Mouse (Mus musculus) embryonic facial prominence, embryonic 13.5 days (tissue): ENCODE data around the gene Kntc1. TPM values are rescaled to one million over a fixed set of nuclear protein-coding genes. Genes with fewer than 3 reads are reported as not detected.

Source experiments
- ATAC-seq: fragments of 200-750 bp; cut with Nextera tagmentation; 2 replicates; pipeline ENCODE4 v1.8.0; 2017; ENCODE audit warnings: low read depth; ENCODE audit not compliant: insufficient number of reproducible peaks, insufficient read depth, low FRiP score, low TSS enrichment
- H3K27ac ChIP-seq: fragments of 300-500 bp; sonication (generic); 2 replicates; pipeline ENCODE4 v1.5.1; 2015; ENCODE audit warnings: moderate library complexity, mild to moderate bottlenecking, inconsistent platforms
- H3K27me3 ChIP-seq: fragments of 300-500 bp; sonication (generic); 2 replicates; pipeline ENCODE4 v1.6.1; 2015; ENCODE audit warnings: mild to moderate bottlenecking, inconsistent platforms
- H3K36me3 ChIP-seq: fragments of 300-500 bp; sonication (generic); 2 replicates; pipeline ENCODE4 v1.6.1; 2015; ENCODE audit warnings: mild to moderate bottlenecking, inconsistent platforms
- H3K4me1 ChIP-seq: fragments of 300-500 bp; sonication (generic); 2 replicates; pipeline ENCODE4 v1.6.1; 2015; ENCODE audit warnings: inconsistent platforms
- H3K4me2 ChIP-seq: fragments of 300-500 bp; sonication (generic); 2 replicates; pipeline ENCODE4 v1.6.1; 2015; ENCODE audit warnings: moderate library complexity, mild to moderate bottlenecking, inconsistent platforms
- H3K4me3 ChIP-seq: fragments of 300-500 bp; sonication (generic); 2 replicates; pipeline ENCODE4 v1.5.1; 2015; ENCODE audit warnings: mild to moderate bottlenecking, inconsistent platforms
- H3K9ac ChIP-seq: fragments of 300-500 bp; sonication (generic); 2 replicates; pipeline ENCODE4 v1.6.1; 2015; ENCODE audit warnings: mild to moderate bottlenecking, inconsistent platforms
- H3K9me3 ChIP-seq: fragments of 300-500 bp; sonication (generic); 2 replicates; pipeline ENCODE4 v1.6.1; 2016; ENCODE audit warnings: inconsistent platforms
- WGBS: fragments of 180-500 bp; shearing (Covaris S2); methylation state at CpG from one replicate; pipeline ENCODE4 v1.1.7; 2015; ENCODE audit warnings: mixed read lengths; 5-methylcytosine and 5-hydroxymethylcytosine counted together
- polyA plus RNA-seq: library from polyadenylated mRNA; unstranded; fragments of >200 nt; fragmentation: Nextera tagmentation; extraction: Ambion mirVana; gene quantifications from 2 replicates; pipeline ENCODE4 v1.2.1, GENCODE M21; 2015

The Kntc1 gene
- polyA plus RNA-seq, 1 experiment from 2014 or later, result 32.3 TPM

GRCm38 (mm10) chr5:123844316-123844715 is 94.8 kb downstream of the Kntc1 start:
- H3K4me2 ChIP-seq, result no peak overlapping the region
- no peaks in the 10 kb centered on the region for H3K4me1 ChIP-seq
- no peak overlapping the region for H3K27ac ChIP-seq
- H3K36me3 ChIP-seq, result no peaks in the 10 kb centered on the region
- 90% methylated on average over 14 of the region's 14 CpGs for WGBS
- H3K9ac ChIP-seq, result no peak overlapping the region
- H3K9me3 ChIP-seq, result no peaks in the 10 kb centered on the region
- H3K27me3 ChIP-seq, result no peaks in the 10 kb centered on the region
- ATAC-seq, result no peak
- H3K4me3 ChIP-seq, result no peak overlapping the region

DNA sequence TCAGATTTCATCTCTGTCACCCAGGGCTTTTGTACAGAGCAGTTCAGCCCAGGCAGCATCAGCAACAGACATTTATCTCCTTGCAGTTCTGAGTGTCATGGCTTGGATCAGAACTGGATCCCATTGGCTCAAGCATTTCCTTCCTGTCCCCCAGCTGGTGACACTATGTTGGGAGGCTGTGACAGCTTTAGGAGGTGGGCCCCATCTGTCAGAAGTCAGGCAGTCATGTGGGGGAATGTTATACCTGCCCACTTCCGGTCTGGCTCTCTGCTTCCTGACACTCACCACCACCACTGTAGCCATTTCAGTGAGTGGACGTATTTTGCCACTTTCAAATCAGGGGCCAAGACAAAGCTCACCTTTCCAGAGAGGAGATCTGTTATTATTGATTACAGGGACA is 101.9 kb downstream of the Kntc1 start:
- Histone ChIP-seq H3K9ac (no peak overlapping the region), H3K27ac (no peak overlapping the region), H3K4me3 (no peak overlapping the region), H3K9me3 (no peaks in the 10 kb centered on the region), H3K4me2 (no peak overlapping the region), H3K27me3 (no peaks in the 10 kb centered on the region), H3K36me3 (no peaks in the 10 kb centered on the region), H3K4me1 (no peaks in the 10 kb centered on the region)
- no peak for ATAC-seq
- WGBS, result 50% methylated on average over 2 of the region's 2 CpGs

DNA sequence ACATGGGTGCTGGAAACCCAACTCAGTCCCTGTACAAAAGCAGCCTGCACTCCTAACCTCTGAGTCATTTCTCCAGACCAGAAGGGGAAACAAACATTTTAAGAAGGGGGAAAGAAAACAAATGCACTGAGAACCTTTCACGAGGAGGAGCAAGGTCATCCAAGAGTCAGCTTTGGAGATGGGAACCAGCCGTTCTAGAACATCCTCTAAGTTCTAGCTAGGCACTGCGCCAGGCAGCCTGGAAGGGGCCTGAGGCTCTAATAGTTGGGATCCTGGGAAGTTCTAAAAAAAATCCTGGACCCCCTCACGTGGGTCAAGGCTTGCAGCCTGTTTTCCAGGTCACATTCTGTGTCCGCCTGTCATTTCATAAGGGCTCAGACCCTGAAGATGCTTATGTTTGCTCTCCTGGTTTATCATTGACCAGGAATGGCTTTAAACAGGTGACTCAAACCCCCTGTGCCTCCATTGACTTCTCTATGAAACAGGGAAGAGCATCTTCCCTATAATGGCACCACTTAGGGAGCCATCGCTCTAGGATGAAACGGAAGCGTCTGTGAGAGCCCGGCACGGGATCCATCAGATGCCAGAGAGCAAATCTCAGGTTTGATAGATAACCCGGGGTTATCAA is 104.5 kb downstream of the Kntc1 start:
- Histone ChIP-seq H3K27me3 (no peaks in the 10 kb centered on the region), H3K27ac (no peak overlapping the region), H3K4me2 (no peak overlapping the region), H3K9ac (no peak overlapping the region), H3K4me1 (peaks cover 1% of the 10 kb centered on the region; the same call in 1 of the 2 replicates), H3K9me3 (no peaks in the 10 kb centered on the region), H3K36me3 (no peaks in the 10 kb centered on the region), H3K4me3 (no peak overlapping the region)
- ATAC-seq, result no peak
- WGBS, result 86% methylated on average over 11 of the region's 11 CpGs

DNA sequence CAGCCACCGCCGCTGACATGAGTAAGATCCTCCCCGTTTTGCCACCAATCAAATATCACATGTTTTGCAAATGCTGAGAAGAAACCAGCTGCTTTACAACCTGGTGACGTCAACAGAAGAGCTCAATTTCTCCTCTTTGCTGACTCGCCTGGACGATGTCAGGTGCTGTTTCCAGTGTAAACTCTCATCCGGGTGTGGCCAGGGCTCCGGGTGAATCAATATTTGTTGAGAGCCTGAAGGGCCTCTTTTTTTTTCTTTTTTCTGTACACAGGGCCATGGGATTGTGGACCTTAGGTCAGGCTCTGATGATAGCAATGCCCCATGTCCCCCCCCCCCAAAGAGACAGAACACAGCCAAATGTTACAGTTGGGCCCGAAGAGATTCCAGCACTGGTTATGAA is 105.0 kb downstream of the Kntc1 start:
- Histone ChIP-seq H3K36me3 (no peaks in the 10 kb centered on the region), H3K4me2 (no peak overlapping the region), H3K4me3 (no peak overlapping the region), H3K9ac (no peak overlapping the region), H3K9me3 (no peaks in the 10 kb centered on the region), H3K27me3 (no peaks in the 10 kb centered on the region), H3K4me1 (peaks cover 5% of the 10 kb centered on the region), H3K27ac (no peak overlapping the region)
- WGBS, result 88% methylated on average over 9 of the region's 9 CpGs
- no peak for ATAC-seq

DNA sequence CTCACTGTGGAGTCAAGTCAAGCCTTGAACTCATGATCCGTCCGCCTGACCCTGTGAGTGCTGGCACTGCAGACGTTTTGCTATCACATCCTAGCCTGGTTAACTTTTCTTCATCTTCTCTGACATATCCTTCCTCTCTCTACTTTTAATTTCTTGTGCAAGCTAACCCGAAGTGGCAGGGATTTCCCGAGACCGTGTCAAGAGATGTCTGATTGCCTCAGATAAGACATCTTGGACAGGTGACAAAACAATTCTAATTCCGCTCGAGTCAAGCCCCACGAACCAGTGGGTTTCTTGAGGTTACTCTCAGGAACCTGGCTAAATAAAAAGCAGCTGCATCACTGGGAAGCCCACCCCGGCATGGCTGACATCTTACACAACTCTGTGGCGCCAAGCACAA is 109.3 kb downstream of the Kntc1 start:
- no peaks in the 10 kb centered on the region for H3K36me3 ChIP-seq
- peaks cover 5% of the 10 kb centered on the region for H3K4me1 ChIP-seq
- no peak overlapping the region for H3K4me3 ChIP-seq
- WGBS, result 57% methylated on average over 11 of the region's 11 CpGs
- no peak for ATAC-seq
- no peaks in the 10 kb centered on the region for H3K27me3 ChIP-seq
- H3K9me3 ChIP-seq, result no peaks in the 10 kb centered on the region
- no peak overlapping the region for H3K27ac ChIP-seq
- H3K4me2 ChIP-seq, result no peak overlapping the region
- no peak overlapping the region for H3K9ac ChIP-seq

- WGBS, result 76% methylated on average over 15 of the region's 15 CpGs
- no peak overlapping the region for H3K27ac ChIP-seq
Observed at GRCm38 (mm10) chr5:123862374-123863350, 113.1 kb downstream of the Kntc1 start.

GRCm38 (mm10) chr5:123863934-123864333 is 114.4 kb downstream of the Kntc1 start:
- WGBS, result 88% methylated on average over 14 of the region's 14 CpGs
- no peak overlapping the region for H3K4me3 ChIP-seq
- peaks cover 9% of the 10 kb centered on the region for H3K4me1 ChIP-seq
- H3K36me3 ChIP-seq, result no peaks in the 10 kb centered on the region
- H3K27ac ChIP-seq, result no peak overlapping the region
- H3K27me3 ChIP-seq, result no peaks in the 10 kb centered on the region
- no peak overlapping the region for H3K9ac ChIP-seq
- ATAC-seq, result no peak
- no peak overlapping the region for H3K4me2 ChIP-seq
- no peaks in the 10 kb centered on the region for H3K9me3 ChIP-seq

More at GRCm38 (mm10) chr5:123862374-123863350, 113.1 kb downstream of the Kntc1 start:
- H3K9ac ChIP-seq, result no peak overlapping the region
- H3K4me1 ChIP-seq, result peaks cover 9% of the 10 kb centered on the region
- H3K4me2 ChIP-seq, result no peak overlapping the region
- no peak overlapping the region for H3K4me3 ChIP-seq
- no peaks in the 10 kb centered on the region for H3K9me3 ChIP-seq
- ATAC-seq, result no peak
- no peaks in the 10 kb centered on the region for H3K36me3 ChIP-seq
- no peaks in the 10 kb centered on the region for H3K27me3 ChIP-seq

GRCm38 (mm10) chr5:123865365-123865764 is 115.8 kb downstream of the Kntc1 start, which contains the start of gene Hcar2:
Gene Hcar2, minus strand, starts transcription at chr5:123865499.
- H3K36me3 ChIP-seq, result no peaks in the 10 kb centered on the region
- no peak within 1 kb of the TSS for H3K9ac ChIP-seq
- WGBS, result 74% methylated on average over 12 of the region's 12 CpGs
- no peak within 1 kb of the TSS for H3K4me3 ChIP-seq
- ATAC-seq, result no peak
- H3K4me2 ChIP-seq, result no peak within 1 kb of the TSS
- no peaks in the 10 kb centered on the region for H3K9me3 ChIP-seq
- H3K4me1 ChIP-seq, result peaks cover 4% of the 10 kb centered on the region; the same call in 1 of the 2 replicates
- no peaks in the 10 kb centered on the region for H3K27me3 ChIP-seq
- H3K27ac ChIP-seq, result no peak within 1 kb of the TSS

GRCm38 (mm10) chr5:123866457-123866856 is 116.9 kb downstream of the Kntc1 start:
- Histone ChIP-seq H3K27me3 (no peaks in the 10 kb centered on the region), H3K4me1 (peaks cover 4% of the 10 kb centered on the region; the same call in 1 of the 2 replicates), H3K9ac (no peak overlapping the region), H3K4me3 (no peak overlapping the region), H3K36me3 (no peaks in the 10 kb centered on the region), H3K9me3 (no peaks in the 10 kb centered on the region), H3K4me2 (no peak overlapping the region), H3K27ac (no peak overlapping the region)
- WGBS, result 66% methylated on average over 4 of the region's 4 CpGs
- ATAC-seq, result no peak

DNA sequence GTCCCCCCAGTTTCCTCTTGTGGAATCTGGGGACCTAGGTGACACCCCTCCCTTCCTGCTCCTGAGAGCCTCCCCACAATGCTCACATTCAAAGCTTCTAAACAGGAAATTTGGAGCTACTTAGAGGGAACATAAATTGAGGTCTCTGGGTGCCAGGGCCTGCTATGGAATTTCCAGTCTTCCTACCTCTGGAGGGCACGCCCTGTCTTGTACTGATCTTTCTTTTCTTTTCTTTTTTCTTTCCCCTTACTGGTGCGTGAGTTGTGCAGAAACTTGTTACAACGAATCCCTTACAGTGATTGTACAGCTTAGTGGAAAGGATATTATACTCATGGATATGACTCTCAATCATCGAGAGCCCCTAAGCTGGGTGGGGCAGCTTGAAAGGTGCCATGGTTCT is 120.1 kb downstream of the Kntc1 start:
- Histone ChIP-seq H3K4me1 (peaks cover 4% of the 10 kb centered on the region; the same call in 1 of the 2 replicates), H3K9ac (no peak overlapping the region), H3K27me3 (no peaks in the 10 kb centered on the region), H3K9me3 (no peaks in the 10 kb centered on the region), H3K27ac (0 out of 2 replicates have a peak overlapping the region, but pooled peaks have one; percentile 49), H3K4me2 (no peak overlapping the region), H3K4me3 (no peak overlapping the region), H3K36me3 (no peaks in the 10 kb centered on the region)
- ATAC-seq, result no peak
- 66% methylated on average over 4 of the region's 4 CpGs for WGBS
